Mouse (Mus musculus) myocyte (in vitro differentiated cells): ENCODE measurements at regions not wholly inside any gene's neighbourhood (a gene's known extent, or its start where the extent isn't known, plus 50 kb on each side); places are given as distances from the start of the nearest gene placed in this dataset.
"Not testable (repeated sequence)": the region's sequence is repeated elsewhere in the genome, so short reads cannot be mapped to it uniquely, and the experiment has no call there.

ENCODE experiments used
- CEBPB ChIP-seq: IDR thresholded peaks from 2 replicates; pipeline ENCODE4 v1.6.1; 2011; ENCODE audit warnings: mild to moderate bottlenecking, moderate library complexity; ENCODE audit not compliant: poor library complexity, insufficient read depth, severe bottlenecking
- E2F4 ChIP-seq: IDR thresholded peaks from one replicate; pipeline ENCODE4 v1.6.1; 2011; ENCODE audit warnings: mild to moderate bottlenecking, control low read depth, moderate library complexity; ENCODE audit not compliant: insufficient read depth
- MAX ChIP-seq: IDR thresholded peaks from one replicate; pipeline ENCODE4 v1.6.1; 2011; ENCODE audit warnings: low read depth, mild to moderate bottlenecking, control low read depth
- MYOD1 ChIP-seq, 3 experiments: IDR thresholded peaks; one replicate each; pipeline ENCODE4 v1.6.1; 2011; ENCODE audit warnings: control low read depth in 2 of 3, low read depth in 2 of 3, mild to moderate bottlenecking in 2 of 3, moderate library complexity in 1 of 3; ENCODE audit not compliant: insufficient read length in 2 of 3, control insufficient read depth in 1 of 3
- MYOG ChIP-seq, 3 experiments: IDR thresholded peaks; one replicate each; pipeline ENCODE4 v1.6.1; 2011; ENCODE audit warnings: control low read depth in 2 of 3, low read depth in 2 of 3, mild to moderate bottlenecking in 2 of 3; ENCODE audit not compliant: insufficient read length in 2 of 3, control insufficient read depth in 1 of 3, insufficient read depth in 1 of 3
- POLR2A ChIP-seq: IDR thresholded peaks from one replicate; pipeline ENCODE4 v1.6.1; 2011; ENCODE audit warnings: low read depth, mild to moderate bottlenecking, control low read depth, moderate library complexity; ENCODE audit not compliant: insufficient read length
- POLR2AphosphoS2 ChIP-seq: IDR thresholded peaks from one replicate; pipeline ENCODE4 v1.6.1; 2011; ENCODE audit warnings: low read depth, control low read depth; ENCODE audit not compliant: insufficient read length
- REST ChIP-seq: IDR thresholded peaks from one replicate; pipeline ENCODE4 v1.6.1; 2011; ENCODE audit warnings: mild to moderate bottlenecking, control low read depth, moderate library complexity; ENCODE audit not compliant: insufficient read depth, insufficient read length
- SRF ChIP-seq: IDR thresholded peaks from one replicate; pipeline ENCODE4 v1.6.1; 2011; ENCODE audit warnings: low read depth; ENCODE audit not compliant: control insufficient read depth, insufficient read length
- TCF12 ChIP-seq: IDR thresholded peaks from one replicate; pipeline ENCODE4 v1.6.1; 2011; ENCODE audit warnings: mild to moderate bottlenecking, control low read depth; ENCODE audit not compliant: poor library complexity, insufficient read depth, severe bottlenecking
- USF1 ChIP-seq: IDR thresholded peaks from one replicate; pipeline ENCODE4 v1.6.1; 2011; ENCODE audit warnings: low read depth, mild to moderate bottlenecking, control low read depth, moderate library complexity

- not testable (repeated sequence) for TF ChIP-seq MAX; POLR2A; MYOD1 (IDR thresholded peaks at IDR 0.05; ENCODE audit: control insufficient read depth in 1 of 3, insufficient read length in 2 of 3, low read depth in 2 of 3); E2F4; CEBPB; MYOG (IDR thresholded peaks at IDR 0.05; ENCODE audit: control insufficient read depth in 1 of 3, insufficient read depth in 1 of 3, insufficient read length in 2 of 3, low read depth in 2 of 3); USF1; TCF12; SRF; REST; POLR2AphosphoS2
These were observed 616.2 kb downstream of the Dad1 start for GRCm38 (mm10) chr14:53637664-53638063.
